Mouse (Mus musculus): ENCODE data around the gene Prrt1.

DNA sequence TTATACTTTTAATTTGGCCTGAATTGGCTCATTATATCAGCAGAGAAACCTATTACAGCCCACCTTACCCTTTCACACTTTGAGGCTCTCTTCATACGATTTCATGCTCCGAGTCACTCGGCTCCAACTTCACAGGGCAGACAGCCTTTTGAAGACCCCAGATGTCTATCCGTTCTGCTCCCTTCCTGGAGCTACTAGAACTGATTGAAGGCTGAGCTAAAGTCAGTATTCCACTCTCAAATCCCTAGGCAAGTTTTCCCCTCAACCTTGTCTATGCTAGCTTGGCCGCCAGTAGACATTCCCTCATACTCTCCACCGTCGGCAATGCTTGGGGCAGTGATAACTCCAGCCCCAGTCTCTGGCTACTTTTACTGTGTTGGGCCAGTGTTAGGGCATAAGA lies 40.1 kb upstream of the Prrt1 start:
- TF ChIP-seq EP300 (IDR thresholded peaks at IDR 0.05; ENCODE audit: low read depth) (no peak), CTCF (IDR thresholded peaks at IDR 0.05; ENCODE audit: low read depth) (no peak)
